Mouse (Mus musculus) neural tube, embryonic 11.5 days (tissue): ENCODE measurements at regions not wholly inside any gene's neighbourhood (a gene's known extent, or its start where the extent isn't known, plus 50 kb on each side); places are given as distances from the start of the nearest gene placed in this dataset.

Experiments used
- ATAC-seq: fragments of 200-750 bp; cut with Nextera tagmentation; 2 replicates; pipeline ENCODE4 v1.8.0; 2017; ENCODE audit warnings: moderate number of reproducible peaks, mild to moderate bottlenecking, moderate TSS enrichment, moderate library complexity; ENCODE audit not compliant: insufficient read depth, low FRiP score, low TSS enrichment
- DNase-seq: peaks from one replicate; pipeline ENCODE4 v3.0.0-alpha.2; 2015; ENCODE audit warnings: low spot score
- H3K27ac ChIP-seq: fragments of 300-500 bp; sonication (generic); 2 replicates; pipeline ENCODE4 v1.5.1; 2014; ENCODE audit warnings: low read depth, mild to moderate bottlenecking, low read length
- H3K27me3 ChIP-seq: fragments of 300-500 bp; sonication (generic); 2 replicates; pipeline ENCODE4 v1.6.1; 2014; ENCODE audit warnings: mild to moderate bottlenecking, low read length, mixed read lengths; ENCODE audit not compliant: control insufficient read depth, insufficient read depth
- H3K36me3 ChIP-seq: fragments of 300-500 bp; sonication (generic); 2 replicates; pipeline ENCODE4 v1.6.1; 2014; ENCODE audit warnings: mild to moderate bottlenecking, low read length, moderate library complexity, mixed read lengths; ENCODE audit not compliant: control insufficient read depth, insufficient read depth
- H3K4me1 ChIP-seq: fragments of 300-500 bp; sonication (generic); 2 replicates; pipeline ENCODE4 v1.6.1; 2014; ENCODE audit warnings: low read length, mixed read lengths; ENCODE audit not compliant: control insufficient read depth, insufficient read depth
- H3K4me2 ChIP-seq: fragments of 300-500 bp; sonication (generic); 2 replicates; pipeline ENCODE4 v1.6.1; 2014; ENCODE audit warnings: low read depth, mild to moderate bottlenecking, moderate library complexity
- H3K4me3 ChIP-seq: fragments of 300-500 bp; sonication (generic); 2 replicates; pipeline ENCODE4 v1.5.1; 2014; ENCODE audit warnings: low read depth, low read length
- H3K9ac ChIP-seq: fragments of 300-500 bp; sonication (generic); 2 replicates; pipeline ENCODE4 v1.6.1; 2014; ENCODE audit warnings: mild to moderate bottlenecking, low read length
- H3K9me3 ChIP-seq: fragments of 300-500 bp; sonication (generic); 2 replicates; pipeline ENCODE4 v1.6.1; 2016; ENCODE audit warnings: low read length; ENCODE audit not compliant: control insufficient read depth
- WGBS: fragments of 180-500 bp; shearing (Covaris S2); extraction: QIAGEN DNeasy Blood & Tissue Kit; methylation state at CpG from one replicate; pipeline ENCODE4 v1.1.7; 2014; 5-methylcytosine and 5-hydroxymethylcytosine counted together

- Histone ChIP-seq H3K4me3 (no peak overlapping the region), H3K4me1 (no peaks in the 10 kb centered on the region), H3K9ac (no peak overlapping the region), H3K9me3 (no peaks in the 10 kb centered on the region), H3K36me3 (no peaks in the 10 kb centered on the region), H3K27me3 (no peaks in the 10 kb centered on the region), H3K27ac (no peak overlapping the region), H3K4me2 (no peak overlapping the region)
- no peak for DNase-seq
- ATAC-seq: no peak
- WGBS: 81% methylated on average over 4 of the region's 4 CpGs
Measured at GRCm38 (mm10) chr3:34510723-34511122, 139.5 kb upstream of the Sox2 start.

- H3K36me3 ChIP-seq: no peaks in the 10 kb centered on the region
- no peak overlapping the region for H3K4me3 ChIP-seq
- H3K27ac ChIP-seq: no peak overlapping the region
- no peaks in the 10 kb centered on the region for H3K4me1 ChIP-seq
- 57% methylated on average over 5 of the region's 5 CpGs for WGBS
- ATAC-seq: no peak
- no peaks in the 10 kb centered on the region for H3K9me3 ChIP-seq
- H3K9ac ChIP-seq: no peak overlapping the region
- no peaks in the 10 kb centered on the region for H3K27me3 ChIP-seq
- no peak for DNase-seq
- no peak overlapping the region for H3K4me2 ChIP-seq
Measured at GRCm38 (mm10) chr3:34509160-34509559, 141.0 kb upstream of the Sox2 start.

DNA sequence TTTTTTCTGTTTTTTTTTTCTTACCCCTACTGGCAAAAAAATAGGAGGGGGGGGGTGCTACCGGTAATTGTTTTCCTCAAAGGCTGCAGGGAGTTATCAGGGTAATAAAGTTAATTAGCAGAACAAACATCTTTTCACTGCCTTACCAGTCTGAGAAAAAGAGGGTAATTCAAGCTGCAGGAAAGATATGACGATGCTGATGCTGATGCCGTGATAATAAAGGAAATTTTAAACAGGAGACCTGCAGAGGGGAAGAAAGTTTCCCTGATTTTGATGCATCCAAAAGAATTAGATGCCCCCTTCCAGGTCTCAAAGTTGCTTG lies 145.7 kb upstream of the Sox2 start:
- H3K4me2 ChIP-seq: no peak overlapping the region
- DNase-seq (no peak), ATAC-seq (no peak)
- WGBS: 8% methylated on average over 3 of the region's 3 CpGs
- no peaks in the 10 kb centered on the region for H3K36me3 ChIP-seq
- H3K4me3 ChIP-seq: no peak overlapping the region
- no peaks in the 10 kb centered on the region for H3K9me3 ChIP-seq
- no peak overlapping the region for H3K27ac ChIP-seq
- no peaks in the 10 kb centered on the region for H3K4me1 ChIP-seq
- no peaks in the 10 kb centered on the region for H3K27me3 ChIP-seq
- no peak overlapping the region for H3K9ac ChIP-seq

DNA sequence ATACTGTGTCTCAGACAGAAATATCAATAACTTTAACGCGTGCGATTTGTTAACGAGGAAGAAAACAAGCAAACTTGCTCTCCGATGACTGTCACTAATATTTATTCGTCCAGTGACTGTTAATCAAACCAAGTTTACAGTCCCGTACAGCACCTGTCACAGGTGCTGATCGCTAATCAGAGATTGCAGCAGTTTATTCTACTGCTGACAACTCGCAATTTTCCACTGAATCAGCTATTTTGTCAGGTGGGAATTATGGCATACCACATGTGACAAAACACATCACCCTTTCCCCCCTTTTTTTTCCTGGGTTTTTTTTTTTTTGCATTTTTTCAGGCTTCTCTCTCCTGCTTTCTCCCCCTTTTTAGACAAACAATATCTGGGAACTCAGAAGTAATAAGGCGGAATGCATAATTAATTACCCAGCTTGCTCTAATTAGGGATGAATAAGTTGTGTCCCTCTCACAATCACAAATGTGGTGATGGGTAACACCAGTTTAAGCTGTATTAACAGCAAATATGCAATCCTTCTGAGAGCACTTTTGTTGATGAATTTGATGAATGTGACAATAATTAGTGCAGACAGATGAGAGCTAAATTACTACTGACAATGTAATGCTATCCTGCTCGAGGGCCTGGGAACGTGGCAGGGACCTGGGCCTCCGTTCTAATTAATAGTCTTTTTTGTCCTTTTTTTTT lies 146.2 kb upstream of the Sox2 start:
- Histone ChIP-seq H3K4me1 (no peaks in the 10 kb centered on the region), H3K36me3 (no peaks in the 10 kb centered on the region), H3K9ac (no peak overlapping the region), H3K27me3 (no peaks in the 10 kb centered on the region), H3K4me3 (no peak overlapping the region), H3K9me3 (no peaks in the 10 kb centered on the region), H3K27ac (no peak overlapping the region), H3K4me2 (no peak overlapping the region)
- DNase-seq: no peak
- no peak; the same call in 1 of the 2 replicates for ATAC-seq
- 61% methylated on average over 13 of the region's 13 CpGs for WGBS

DNA sequence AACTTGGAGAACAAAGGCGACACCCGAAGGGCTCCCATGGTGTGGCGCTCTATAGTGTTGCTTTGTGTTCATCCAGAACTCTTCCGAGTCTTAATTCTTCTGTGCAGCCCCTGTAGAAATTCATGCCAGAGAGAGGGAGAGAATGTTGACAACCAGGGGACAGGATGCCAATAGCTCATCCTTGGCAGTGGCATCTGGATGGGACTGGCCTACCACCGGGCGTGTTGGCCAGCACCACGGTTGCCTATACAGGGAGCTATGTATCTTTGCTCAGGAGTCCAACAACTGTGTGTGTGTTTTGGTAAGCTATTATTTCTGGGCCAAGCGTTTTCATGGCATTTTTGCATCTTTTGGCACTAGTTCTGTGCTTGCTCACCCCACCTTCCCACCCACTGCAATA lies 153.4 kb upstream of the Sox2 start:
- Histone ChIP-seq H3K36me3 (no peaks in the 10 kb centered on the region), H3K4me2 (no peak overlapping the region), H3K9me3 (no peaks in the 10 kb centered on the region), H3K4me1 (no peaks in the 10 kb centered on the region), H3K27me3 (no peaks in the 10 kb centered on the region), H3K27ac (no peak overlapping the region), H3K4me3 (no peak overlapping the region), H3K9ac (no peak overlapping the region)
- 89% methylated on average over 8 of the region's 8 CpGs for WGBS
- ATAC-seq: no peak
- no peak for DNase-seq

DNA sequence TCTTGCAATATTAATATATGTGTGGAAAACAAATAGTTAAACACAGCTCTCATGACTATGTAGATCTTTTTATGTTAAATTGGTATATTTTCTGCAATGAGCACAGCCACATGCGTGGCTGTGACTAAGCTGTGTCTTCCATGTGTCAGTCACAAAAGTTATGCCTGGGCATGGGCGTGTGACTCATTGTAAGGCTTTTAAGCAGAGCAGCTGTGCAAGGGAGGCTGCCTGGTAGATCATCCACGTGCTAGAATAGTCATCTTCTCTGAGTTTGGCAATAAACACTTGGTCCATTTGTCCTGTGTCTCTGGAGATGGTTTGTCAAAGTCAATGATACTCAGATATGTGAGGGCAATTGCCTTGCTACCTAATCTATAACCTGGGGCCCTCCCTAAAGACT lies 154.6 kb upstream of the Sox2 start:
- Histone ChIP-seq H3K9ac (no peak overlapping the region), H3K27me3 (no peaks in the 10 kb centered on the region), H3K27ac (no peak overlapping the region), H3K9me3 (no peaks in the 10 kb centered on the region), H3K4me1 (no peaks in the 10 kb centered on the region), H3K4me3 (no peak overlapping the region), H3K4me2 (no peak overlapping the region), H3K36me3 (no peaks in the 10 kb centered on the region)
- WGBS: 71% methylated on average over 3 of the region's 3 CpGs
- ATAC-seq (no peak), DNase-seq (no peak)

- Histone ChIP-seq H3K4me2 (no peak overlapping the region), H3K27me3 (no peaks in the 10 kb centered on the region), H3K4me1 (no peaks in the 10 kb centered on the region), H3K9me3 (no peaks in the 10 kb centered on the region), H3K4me3 (no peak overlapping the region), H3K9ac (no peak overlapping the region), H3K36me3 (no peaks in the 10 kb centered on the region), H3K27ac (no peak overlapping the region)
- no peak for ATAC-seq
- DNase-seq: no peak
Measured at GRCm38 (mm10) chr3:34493921-34494320, 156.3 kb upstream of the Sox2 start.

DNA sequence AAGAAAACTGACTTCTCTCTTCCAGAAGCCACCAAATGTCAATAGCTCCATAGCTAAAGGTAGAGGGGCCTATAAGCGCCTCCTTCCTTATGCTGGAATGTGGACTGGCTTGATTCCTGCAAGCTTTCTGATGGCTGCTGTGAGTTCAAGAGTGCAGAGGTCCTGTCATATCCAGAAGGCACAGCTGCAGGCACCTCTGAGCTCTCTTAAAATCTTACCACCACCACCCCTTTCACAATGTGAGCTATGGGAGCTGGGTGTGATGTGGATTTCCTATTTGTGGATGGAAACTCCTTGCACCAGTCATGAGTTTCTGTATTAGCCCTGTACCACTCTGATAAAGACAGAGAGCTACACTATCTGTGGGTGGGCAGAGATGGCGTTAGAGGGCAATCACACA lies 161.2 kb upstream of the Sox2 start:
- no peaks in the 10 kb centered on the region for H3K27me3 ChIP-seq
- H3K4me1 ChIP-seq: peaks cover 5% of the 10 kb centered on the region; the same call in 1 of the 2 replicates
- H3K9ac ChIP-seq: no peak overlapping the region
- WGBS: 88% methylated on average over 2 of the region's 2 CpGs
- H3K27ac ChIP-seq: no peak overlapping the region
- H3K9me3 ChIP-seq: no peaks in the 10 kb centered on the region
- no peak for DNase-seq
- H3K36me3 ChIP-seq: no peaks in the 10 kb centered on the region
- no peak for ATAC-seq
- no peak overlapping the region for H3K4me2 ChIP-seq
- no peak overlapping the region for H3K4me3 ChIP-seq

- Histone ChIP-seq H3K4me2 (no peak overlapping the region), H3K4me3 (no peak overlapping the region), H3K9me3 (no peaks in the 10 kb centered on the region), H3K4me1 (peaks cover 8% of the 10 kb centered on the region), H3K27me3 (no peaks in the 10 kb centered on the region), H3K36me3 (no peaks in the 10 kb centered on the region), H3K27ac (no peak overlapping the region), H3K9ac (no peak overlapping the region)
- DNase-seq (no peak), ATAC-seq (no peak)
- WGBS: 11% methylated on average over 9 of the region's 9 CpGs
Measured at GRCm38 (mm10) chr3:34486441-34487050, 163.7 kb upstream of the Sox2 start.
